28 mouse cellular contexts compared by ENCODE assay signal in genomic region chr9:96712045-96712444, GRCm38 (mm10). TPM values are rescaled to one million over a fixed set of nuclear protein-coding genes. Genes with fewer than 3 reads are reported as not detected.
DNase-seq lines count a peak whose midpoint lies in the region; ATAC-seq and TF ChIP-seq lines count a peak whose summit lies in the region.
"Had no signal": no experiment of that assay in that cellular context is flagged by ENCODE, and none has a peak within 500 bp of the region (broad histone marks: within the 10 kb centered on the region; RNA-seq: fewer than 3 reads in every experiment).

No protein-coding gene starts in this region.

- no peak for TF ChIP-seq EP300 in heart, postnatal 0 days (IDR thresholded peaks at IDR 0.05; ENCODE audit: low read depth)

- H3K27me3 ChIP-seq in heart, embryonic 12.5 days (replicated peaks): no peaks in the 10 kb centered on the region
- no peaks in the 10 kb centered on the region for H3K27me3 ChIP-seq in heart, embryonic 13.5 days (replicated peaks)
- no peaks in the 10 kb centered on the region for H3K27me3 ChIP-seq in heart, postnatal 0 days (ENCODE audit: control insufficient read depth, insufficient read depth, low read length)
- H3K27me3 ChIP-seq: embryonic facial prominence, embryonic 15.5 days; forebrain, embryonic 12.5 days; limb, embryonic 15.5 days; liver, embryonic 13.5 days; megakaryocyte, embryonic 14.5 days; midbrain, embryonic 12.5 days; neural tube, embryonic 13.5 days had no signal

- H3K4me1 ChIP-seq in heart, embryonic 12.5 days (replicated peaks): peaks cover 83% of the 10 kb centered on the region
- H3K4me1 ChIP-seq in heart, embryonic 13.5 days: peaks cover 94% of the 10 kb centered on the region
- H3K4me1 ChIP-seq in heart, postnatal 0 days (ENCODE audit: control insufficient read depth, insufficient read depth): peaks cover 40% of the 10 kb centered on the region

- peak overlapping the region; percentile 28 for H3K9ac ChIP-seq in heart, embryonic 12.5 days
- peak overlapping the region; percentile 69 for H3K9ac ChIP-seq in heart, embryonic 13.5 days
- H3K9ac ChIP-seq in heart, postnatal 0 days (replicated peaks; ENCODE audit: low read depth, low read length): peak overlapping the region; percentile 31; the same call in 1 of the 2 replicates
- H3K9ac ChIP-seq: embryonic facial prominence, embryonic 15.5 days; forebrain, embryonic 12.5 days; hindbrain, embryonic 14.5 days; limb, embryonic 15.5 days; midbrain, embryonic 12.5 days; neural tube, embryonic 13.5 days had no signal

- H3K4me3 ChIP-seq in gastrocnemius, adult 2 months: no peak overlapping the region
- H3K4me3 ChIP-seq in heart, embryonic 12.5 days: no peak overlapping the region
- no peak overlapping the region for H3K4me3 ChIP-seq in heart, embryonic 13.5 days
- H3K4me3 ChIP-seq in heart, postnatal 0 days (ENCODE audit: low read depth, low read length): no peak overlapping the region
- H3K4me3 ChIP-seq: embryonic facial prominence, embryonic 15.5 days; forebrain, embryonic 12.5 days; limb, embryonic 10.5 days; limb, embryonic 15.5 days; midbrain, embryonic 12.5 days; myocyte; neural tube, embryonic 13.5 days had no signal

- no peak for DNase-seq in gastrocnemius, adult 2 months
- DNase-seq in gastrocnemius, postnatal 4 days (ENCODE audit: low spot score in 2 of 2): no peak
- DNase-seq in heart, adult 9 months (ENCODE audit: low spot score in 2 of 2): no peak
- peak; percentile 80 for DNase-seq in heart, postnatal 0 days (ENCODE audit: low spot score)
- no peak for DNase-seq in right cerebral cortex, postnatal 4 days
- no peak for DNase-seq in neural tube, embryonic 10.5 days (ENCODE audit: extremely low spot score, low spot score)
- DNase-seq: adrenal gland, postnatal 10 days; cerebellum, postnatal 14 days; gastrocnemius, postnatal 14 days; kidney, adult 11 months; kidney, postnatal 25 days; liver, embryonic 13.5 days; lung, adult 18-20 months; lung, postnatal 4 days had no signal

- ATAC-seq in heart, embryonic 12.5 days (ENCODE audit: insufficient number of reproducible peaks, low FRiP score): no peak
- peak; percentile 51; the same call in 1 of the 2 replicates for ATAC-seq in heart, embryonic 13.5 days (ENCODE audit: extremely low read depth, insufficient number of reproducible peaks, low FRiP score, low TSS enrichment)
- ATAC-seq in heart, postnatal 0 days (ENCODE audit: insufficient read depth, low read depth): peak; percentile 71
- ATAC-seq: CD4-positive, CD25-positive, alpha-beta regulatory T cell, adult 4 months; inflammation-experienced regulatory T-cells, adult 6 months; lung, postnatal 0 days had no signal

- peak overlapping the region; percentile 83 for H3K27ac ChIP-seq in gastrocnemius, adult 2 months
- peak overlapping the region; percentile 90 for H3K27ac ChIP-seq in heart, embryonic 12.5 days (ENCODE audit: poor library complexity, severe bottlenecking)
- peak overlapping the region; percentile 95 for H3K27ac ChIP-seq in heart, embryonic 13.5 days (replicated peaks)
- peak overlapping the region; percentile 91 for H3K27ac ChIP-seq in heart, postnatal 0 days (ENCODE audit: low read depth)
- H3K27ac ChIP-seq: embryonic facial prominence, embryonic 15.5 days; forebrain, embryonic 12.5 days; hindbrain, embryonic 14.5 days; limb, embryonic 10.5 days; limb, embryonic 15.5 days; liver, embryonic 13.5 days; midbrain, embryonic 12.5 days; neural tube, embryonic 13.5 days had no signal

- intact Hi-C loops in gastrocnemius, adult 2 months (cut with DNase I): no loop called here

- 65% methylated on average over 12 of the region's 12 CpGs for WGBS in heart, embryonic 12.5 days
- WGBS in heart, embryonic 13.5 days: 56% methylated on average over 12 of the region's 12 CpGs
- WGBS in heart, postnatal 0 days: 47% methylated on average over 12 of the region's 12 CpGs

- peak overlapping the region; percentile 27 for H3K4me2 ChIP-seq in heart, embryonic 12.5 days
- H3K4me2 ChIP-seq in heart, embryonic 13.5 days: peak overlapping the region; percentile 41
- H3K4me2 ChIP-seq in heart, postnatal 0 days (ENCODE audit: low read depth, low read length): 0 out of 2 replicates have a peak overlapping the region, but pooled peaks have one; percentile 3
- H3K4me2 ChIP-seq: embryonic facial prominence, embryonic 15.5 days; forebrain, embryonic 12.5 days; hindbrain, embryonic 14.5 days; limb, embryonic 15.5 days; midbrain, embryonic 12.5 days; neural tube, embryonic 13.5 days had no signal

- H3K9me3 ChIP-seq in heart, embryonic 12.5 days (replicated peaks): no peaks in the 10 kb centered on the region
- H3K9me3 ChIP-seq in heart, embryonic 13.5 days: no peaks in the 10 kb centered on the region
- no peaks in the 10 kb centered on the region for H3K9me3 ChIP-seq in heart, postnatal 0 days (replicated peaks; ENCODE audit: control insufficient read depth, low read length)
- H3K9me3 ChIP-seq: embryonic facial prominence, embryonic 15.5 days; forebrain, embryonic 12.5 days; limb, embryonic 10.5 days; limb, embryonic 15.5 days; liver, embryonic 13.5 days; megakaryocyte, embryonic 14.5 days; midbrain, embryonic 12.5 days; neural tube, embryonic 13.5 days had no signal

- TF ChIP-seq CTCF in gastrocnemius, adult 2 months (IDR thresholded peaks at IDR 0.05): no peak
- no peak for TF ChIP-seq CTCF in heart, postnatal 0 days (IDR thresholded peaks at IDR 0.05; ENCODE audit: low read depth)

- peaks cover 47% of the 10 kb centered on the region for H3K36me3 ChIP-seq in heart, embryonic 12.5 days
- H3K36me3 ChIP-seq in heart, embryonic 13.5 days: peaks cover 60% of the 10 kb centered on the region
- H3K36me3 ChIP-seq in heart, postnatal 0 days (replicated peaks; ENCODE audit: control insufficient read depth, insufficient read depth, low read length): peaks cover 6% of the 10 kb centered on the region; the same call in 1 of the 2 replicates
- H3K36me3 ChIP-seq: embryonic facial prominence, embryonic 15.5 days; forebrain, embryonic 12.5 days; limb, embryonic 10.5 days; limb, embryonic 15.5 days; midbrain, embryonic 12.5 days had no signal

RNA-seq across cellular contexts. Expression of gene Zbtb38, which starts 40.6 kb away (rescaled TPM):
- 10 to 100 TPM; 22.9 to 33.8 TPM for total RNA-seq in gastrocnemius, adult 2 months (2021)
- 10 to 100 TPM; 15.9 to 20.1 TPM for total RNA-seq in gastrocnemius, postnatal 4 days (2021)
- polyA plus RNA-seq in heart, embryonic 12.5 days (2016; fragmentation: Nextera tagmentation; extraction: Ambion mirVana): 31.3 and 32.1 TPM in 2 replicates
- polyA plus RNA-seq in heart, embryonic 13.5 days (2015; fragmentation: Nextera tagmentation; extraction: Ambion mirVana): 27.1 and 31.3 TPM in 2 replicates
- total RNA-seq in heart, postnatal 0 days (2014; rRNA removed; ENCODE audit: low replicate concordance): 31.8 and 44.5 TPM in 2 replicates
- polyA plus RNA-seq in heart, postnatal 0 days (2015; fragmentation: Nextera tagmentation; extraction: Ambion mirVana): 27.5 and 28.7 TPM in 2 replicates
